Mouse (Mus musculus) forebrain, postnatal 0 days (tissue): ENCODE results near the gene Cpxm2. TPM values are rescaled to one million over a fixed set of nuclear protein-coding genes. Genes with fewer than 3 reads are reported as not detected.

Experiments used
- ATAC-seq: fragments of 200-750 bp; cut with Nextera tagmentation; 2 replicates; pipeline ENCODE4 v1.8.0; 2017; ENCODE audit warnings: mild to moderate bottlenecking, moderate library complexity
- DNase-seq: peaks from one replicate; pipeline ENCODE4 v3.0.0-alpha.2; 2015
- H3K27ac ChIP-seq: fragments of 300-500 bp; sonication (generic); 2 replicates; pipeline ENCODE4 v1.5.1; 2014; ENCODE audit warnings: low read depth, mild to moderate bottlenecking, antibody characterized with exemption, low read length, moderate library complexity, mixed read lengths
- H3K27me3 ChIP-seq: fragments of 300-500 bp; sonication (generic); 2 replicates; pipeline ENCODE4 v1.6.1; 2014; ENCODE audit warnings: mild to moderate bottlenecking, low read length, mixed read lengths; ENCODE audit not compliant: insufficient read depth
- H3K36me3 ChIP-seq: fragments of 300-500 bp; sonication (generic); 2 replicates; pipeline ENCODE4 v1.6.1; 2014; ENCODE audit warnings: mild to moderate bottlenecking, moderate library complexity; ENCODE audit not compliant: insufficient read depth
- H3K4me1 ChIP-seq: fragments of 300-500 bp; sonication (generic); 2 replicates; pipeline ENCODE4 v1.6.1; 2014; ENCODE audit warnings: antibody characterized with exemption; ENCODE audit not compliant: insufficient read depth
- H3K4me2 ChIP-seq: fragments of 300-500 bp; sonication (generic); 2 replicates; pipeline ENCODE4 v1.6.1; 2014; ENCODE audit warnings: low read depth, mild to moderate bottlenecking, moderate library complexity
- H3K4me3 ChIP-seq: fragments of 300-500 bp; sonication (generic); 2 replicates; pipeline ENCODE4 v1.5.1; 2014; ENCODE audit warnings: low read depth, low read length, mixed read lengths
- H3K9ac ChIP-seq: fragments of 300-500 bp; sonication (generic); 2 replicates; pipeline ENCODE4 v1.6.1; 2014; ENCODE audit warnings: mild to moderate bottlenecking
- H3K9me3 ChIP-seq: fragments of 300-500 bp; sonication (generic); 2 replicates; pipeline ENCODE4 v1.6.1; 2016; ENCODE audit warnings: low read length
- CTCF ChIP-seq: sonication (generic); IDR thresholded peaks from 2 replicates; pipeline ENCODE4 v1.5.1; 2016; ENCODE audit warnings: antibody characterized with exemption, control low read depth, low read depth
- WGBS: fragments of 180-500 bp; shearing (Covaris S2); extraction: QIAGEN DNeasy Blood & Tissue Kit; methylation state at CpG from one replicate; pipeline ENCODE4 v1.1.7; 2014; 5-methylcytosine and 5-hydroxymethylcytosine counted together
- polyA plus RNA-seq: library from polyadenylated mRNA; unstranded; fragments of >200 nt; fragmentation: Nextera tagmentation; extraction: Ambion mirVana; gene quantifications from 2 replicates; pipeline ENCODE4 v1.2.1, GENCODE M21; 2015
- total RNA-seq: library from RNA; depleted of rRNA; stranded (reverse); fragments of >200 nt; gene quantifications from 2 replicates; pipeline ENCODE4 v1.2.3, GENCODE M21; 2014; rRNA removed

Cpxm2 gene
- total RNA-seq (2.1 and 3.1 TPM in 2 replicates), polyA plus RNA-seq (1.7 and 2.2 TPM in 2 replicates)

DNA sequence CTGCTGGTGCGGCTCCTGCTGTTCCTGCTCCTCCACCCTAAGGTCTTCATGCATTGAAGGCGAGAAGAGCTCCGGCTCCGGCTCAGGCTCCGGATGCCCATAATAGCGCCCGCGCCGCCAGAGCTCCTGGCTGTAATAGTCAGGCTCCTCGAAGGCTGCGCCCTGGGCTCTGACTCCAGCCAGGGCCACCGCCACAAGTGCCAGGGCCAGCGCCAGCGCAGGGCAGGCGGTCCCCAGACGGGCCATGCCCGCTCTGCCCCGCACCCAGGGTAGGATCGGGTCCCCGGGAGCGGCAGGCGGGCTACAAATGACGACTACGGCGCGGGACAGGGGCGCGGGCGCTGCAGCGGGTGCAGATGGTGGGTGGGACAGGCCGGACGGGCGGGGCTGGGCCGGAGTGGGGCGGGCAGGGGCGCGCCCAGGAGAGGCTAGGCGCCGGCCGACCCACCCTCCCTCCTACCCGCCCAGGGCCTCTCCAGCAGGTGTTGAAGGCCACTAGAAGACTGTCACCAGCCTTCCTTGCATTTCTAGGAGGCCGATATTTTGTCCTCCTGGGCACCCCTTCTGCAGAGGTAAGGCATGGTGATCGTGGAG lies at the start of gene Cpxm2:
TSS of gene Cpxm2 (minus strand) at position 372 of the 594 bp plus-strand sequence.
- Histone ChIP-seq H3K9ac (peak within 1 kb of the TSS; percentile 46), H3K36me3 (no peaks in the 10 kb centered on the region), H3K9me3 (no peaks in the 10 kb centered on the region), H3K4me3 (peak within 1 kb of the TSS; percentile 25), H3K4me1 (peaks cover 29% of the 10 kb centered on the region), H3K27ac (peak within 1 kb of the TSS; percentile 50), H3K4me2 (peak within 1 kb of the TSS; percentile 62), H3K27me3 (no peaks in the 10 kb centered on the region)
- DNase-seq, result no peak
- no peak for TF ChIP-seq CTCF
- ATAC-seq, result 0 out of 2 replicates have a peak, but pooled peaks have one; percentile 8
- WGBS, result 5% methylated on average over 43 of the region's 43 CpGs

GRCm38 (mm10) chr7:132204073-132204612 lies 49.6 kb upstream of the Cpxm2 start:
- 58% methylated on average over 1 of the region's 1 CpGs for WGBS
- TF ChIP-seq CTCF, result no peak
- H3K9ac ChIP-seq, result no peak overlapping the region
- H3K4me1 ChIP-seq, result peaks cover 2% of the 10 kb centered on the region; the same call in 1 of the 2 replicates
- H3K4me3 ChIP-seq, result no peak overlapping the region
- H3K27ac ChIP-seq, result no peak overlapping the region
- ATAC-seq (no peak), DNase-seq (no peak)
- no peaks in the 10 kb centered on the region for H3K9me3 ChIP-seq
- H3K4me2 ChIP-seq, result no peak overlapping the region
- H3K27me3 ChIP-seq, result no peaks in the 10 kb centered on the region
- no peaks in the 10 kb centered on the region for H3K36me3 ChIP-seq

DNA sequence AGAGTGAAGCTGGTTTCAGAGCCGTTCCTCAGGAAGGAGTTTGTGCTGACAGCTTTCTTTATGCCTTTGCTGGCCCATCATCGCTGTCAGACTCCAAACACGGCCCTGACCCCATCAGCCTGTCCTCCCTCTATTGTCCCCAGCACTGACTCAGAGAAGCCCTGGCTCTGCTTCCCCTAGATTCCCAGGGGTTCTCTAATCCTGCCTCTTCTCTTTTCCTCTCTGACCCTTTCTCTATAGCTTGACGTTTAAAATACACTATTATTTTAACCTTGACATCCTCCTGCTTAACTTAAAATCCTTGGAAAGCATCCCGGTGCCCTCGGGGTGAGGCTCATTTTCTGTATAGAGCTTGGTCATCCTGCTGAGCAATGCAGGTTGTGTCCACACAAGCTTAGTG lies 45.1 kb upstream of the Cpxm2 start:
- no peak overlapping the region for H3K4me3 ChIP-seq
- no peaks in the 10 kb centered on the region for H3K9me3 ChIP-seq
- no peak overlapping the region for H3K9ac ChIP-seq
- H3K36me3 ChIP-seq, result no peaks in the 10 kb centered on the region
- no peak overlapping the region for H3K27ac ChIP-seq
- no peaks in the 10 kb centered on the region for H3K27me3 ChIP-seq
- DNase-seq (no peak), ATAC-seq (no peak)
- H3K4me2 ChIP-seq, result no peak overlapping the region
- 30% methylated on average over 6 of the region's 6 CpGs for WGBS
- H3K4me1 ChIP-seq, result no peaks in the 10 kb centered on the region
- TF ChIP-seq CTCF, result no peak

DNA sequence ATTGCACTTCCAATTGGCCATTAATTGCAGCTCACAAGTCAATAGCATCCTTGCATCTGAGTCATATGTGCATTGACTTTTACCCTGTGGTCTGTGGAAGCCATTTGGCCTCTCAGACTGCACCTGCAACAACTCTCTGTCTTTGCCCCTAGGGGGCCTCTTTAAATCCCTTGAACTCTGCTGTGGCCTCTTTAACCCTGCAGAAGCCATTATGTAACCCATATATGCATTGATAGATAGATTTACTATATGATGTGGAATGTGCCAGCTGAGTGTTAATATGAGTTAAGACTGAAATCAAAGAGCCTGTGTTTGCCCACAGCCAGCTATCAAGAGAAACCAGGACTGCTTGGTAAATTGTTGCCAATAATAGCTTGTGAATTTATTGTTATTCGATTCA lies 44.3 kb upstream of the Cpxm2 start:
- Histone ChIP-seq H3K27ac (no peak overlapping the region), H3K9me3 (no peaks in the 10 kb centered on the region), H3K27me3 (no peaks in the 10 kb centered on the region), H3K4me3 (no peak overlapping the region), H3K4me1 (no peaks in the 10 kb centered on the region), H3K4me2 (no peak overlapping the region), H3K36me3 (no peaks in the 10 kb centered on the region), H3K9ac (no peak overlapping the region)
- TF ChIP-seq CTCF, result no peak
- WGBS, result 86% methylated on average over 1 of the region's 1 CpGs
- no peak for ATAC-seq
- DNase-seq, result no peak

DNA sequence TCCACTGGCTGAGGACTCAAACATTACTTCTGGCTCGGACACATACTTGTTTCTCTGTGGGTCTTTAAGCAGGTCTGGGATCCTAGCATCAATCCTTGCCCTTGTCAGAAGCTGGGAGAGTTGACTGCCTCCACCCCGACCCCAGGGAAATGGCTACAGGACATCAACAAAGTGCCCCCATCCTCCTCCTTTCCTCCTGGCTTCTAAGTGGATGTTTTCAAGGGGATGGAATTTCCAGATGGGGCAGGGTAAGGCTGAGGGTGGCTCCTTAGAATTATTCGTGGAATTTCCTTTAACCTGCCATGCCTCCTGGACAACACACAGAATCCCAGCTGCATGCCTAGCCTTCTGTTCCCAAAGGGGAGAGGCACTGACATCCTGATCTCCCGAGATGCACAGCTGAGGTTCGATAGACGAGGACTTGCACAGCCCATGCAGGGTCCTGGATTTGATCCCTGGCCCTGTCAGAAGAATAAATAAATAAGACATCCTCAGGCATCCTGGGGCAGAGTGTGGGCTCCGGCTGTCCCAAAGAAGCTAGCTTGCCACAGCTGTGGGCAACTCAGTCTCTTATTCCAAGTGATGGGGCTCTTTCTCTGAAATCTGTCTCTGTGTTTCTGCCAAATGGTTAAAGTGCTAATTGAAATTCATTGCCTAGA lies 43.4 kb upstream of the Cpxm2 start:
- ATAC-seq, result no peak
- Histone ChIP-seq H3K4me1 (no peaks in the 10 kb centered on the region), H3K9ac (no peak overlapping the region), H3K4me3 (no peak overlapping the region), H3K27me3 (no peaks in the 10 kb centered on the region), H3K9me3 (no peaks in the 10 kb centered on the region), H3K27ac (no peak overlapping the region), H3K36me3 (no peaks in the 10 kb centered on the region), H3K4me2 (no peak overlapping the region)
- WGBS, result 59% methylated on average over 7 of the region's 7 CpGs
- no peak for DNase-seq
- TF ChIP-seq CTCF, result no peak

- H3K4me1 ChIP-seq, result no peaks in the 10 kb centered on the region
- no peaks in the 10 kb centered on the region for H3K9me3 ChIP-seq
- no peak for TF ChIP-seq CTCF
- ATAC-seq (no peak), DNase-seq (no peak)
- H3K27me3 ChIP-seq, result no peaks in the 10 kb centered on the region
- no peak overlapping the region for H3K27ac ChIP-seq
- no peak overlapping the region for H3K9ac ChIP-seq
- H3K4me3 ChIP-seq, result no peak overlapping the region
- no peaks in the 10 kb centered on the region for H3K36me3 ChIP-seq
- 93% methylated on average over 1 of the region's 1 CpGs for WGBS
- H3K4me2 ChIP-seq, result no peak overlapping the region
Measured at GRCm38 (mm10) chr7:132196581-132196980, 42.0 kb upstream of the Cpxm2 start.

- Histone ChIP-seq H3K27me3 (no peaks in the 10 kb centered on the region), H3K9me3 (0 out of 2 replicates have a peak, but pooled peaks cover 4% of the 10 kb centered on the region), H3K4me1 (no peaks in the 10 kb centered on the region), H3K9ac (no peak overlapping the region), H3K4me2 (no peak overlapping the region), H3K36me3 (no peaks in the 10 kb centered on the region), H3K4me3 (no peak overlapping the region), H3K27ac (no peak overlapping the region)
- 63% methylated on average over 2 of the region's 2 CpGs for WGBS
- DNase-seq, result no peak
- TF ChIP-seq CTCF, result no peak
- ATAC-seq, result no peak; the same call in 1 of the 2 replicates
Measured at GRCm38 (mm10) chr7:132193606-132194005, 39.1 kb upstream of the Cpxm2 start.
